Mouse (Mus musculus): Measurements from ENCODE around the gene Ola1.
A peak's percentile ranks its signal among the peaks of the same experiment; 100 is the strongest.

Ola1 gene

GRCm38 (mm10) chr2:73066307-73067167 lies 152.2 kb downstream of the Ola1 start:
- DNase-seq (ENCODE audit: low read depth, low spot score) = no peak

GRCm38 (mm10) chr2:73063911-73064619 lies 154.7 kb downstream of the Ola1 start:
- no peak for DNase-seq (ENCODE audit: low read depth, low spot score)

- no peak for DNase-seq (ENCODE audit: low read depth, low spot score)
Measured at GRCm38 (mm10) chr2:73060259-73060585, 158.5 kb downstream of the Ola1 start.

DNA sequence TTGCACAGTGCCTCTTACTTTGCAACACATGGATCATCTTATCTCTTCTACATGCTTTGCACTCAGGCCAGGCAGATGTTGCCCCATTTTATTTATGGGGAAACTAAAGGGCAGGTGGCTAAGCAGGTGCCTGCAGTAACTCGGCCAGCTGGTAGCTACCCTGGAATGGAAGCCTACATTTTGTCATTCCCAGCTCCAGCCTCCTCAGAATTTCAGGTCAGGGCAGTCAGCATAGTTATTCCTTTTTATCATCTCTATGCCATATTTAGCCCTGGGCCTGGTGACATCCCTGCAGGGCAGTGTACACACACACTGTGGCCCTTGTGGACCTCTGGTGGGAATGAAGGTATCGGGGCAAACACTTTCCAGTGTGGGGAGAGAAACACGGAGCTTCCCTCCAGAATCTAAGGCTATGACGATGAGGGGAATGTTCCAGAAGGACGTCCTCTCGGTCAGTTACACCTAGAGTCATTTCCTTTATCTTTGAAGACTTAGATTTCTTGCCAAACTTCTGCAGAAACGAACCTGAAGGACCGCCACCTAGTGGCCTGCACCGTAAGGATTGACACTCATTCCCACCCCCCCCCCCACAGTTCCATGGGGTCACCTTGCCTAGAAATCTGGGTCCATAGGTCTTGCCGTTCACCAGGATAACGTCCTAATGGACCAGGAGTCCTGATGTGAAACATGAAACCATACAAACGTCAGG lies 159.0 kb downstream of the Ola1 start:
- peak; percentile 44 for DNase-seq (ENCODE audit: low read depth, low spot score)

- no peak for DNase-seq (ENCODE audit: low read depth, low spot score)
Measured at GRCm38 (mm10) chr2:73058344-73058743, 160.4 kb downstream of the Ola1 start.

DNA sequence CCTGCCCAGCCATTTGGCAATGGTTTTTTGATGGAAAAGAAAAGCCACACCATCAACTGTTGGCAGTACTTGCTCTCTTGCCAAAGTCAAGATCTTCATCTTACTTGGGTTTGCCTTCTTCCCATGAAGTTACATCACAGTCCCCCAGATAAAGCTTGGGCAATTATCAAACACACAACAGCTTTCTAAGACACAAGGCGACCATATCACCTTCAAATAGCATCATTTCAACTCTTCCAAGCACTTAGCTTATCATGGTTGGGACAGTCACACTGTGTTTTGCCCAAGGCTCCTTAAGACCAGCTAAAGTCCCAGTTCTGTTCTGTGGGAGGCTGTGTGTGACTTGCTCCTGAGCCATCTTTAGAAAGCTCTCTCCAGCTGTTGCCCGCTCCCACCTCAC lies 161.1 kb downstream of the Ola1 start:
- DNase-seq (ENCODE audit: low read depth, low spot score) = no peak

- DNase-seq (ENCODE audit: low read depth, low spot score) = no peak
Measured at GRCm38 (mm10) chr2:73056090-73056956, 162.4 kb downstream of the Ola1 start.

GRCm38 (mm10) chr2:73053791-73054490 lies 164.8 kb downstream of the Ola1 start:
- peak; percentile 42 for DNase-seq (ENCODE audit: low read depth, low spot score)

GRCm38 (mm10) chr2:73050401-73050800 lies 168.3 kb downstream of the Ola1 start:
- no peak for DNase-seq (ENCODE audit: low read depth, low spot score)

DNA sequence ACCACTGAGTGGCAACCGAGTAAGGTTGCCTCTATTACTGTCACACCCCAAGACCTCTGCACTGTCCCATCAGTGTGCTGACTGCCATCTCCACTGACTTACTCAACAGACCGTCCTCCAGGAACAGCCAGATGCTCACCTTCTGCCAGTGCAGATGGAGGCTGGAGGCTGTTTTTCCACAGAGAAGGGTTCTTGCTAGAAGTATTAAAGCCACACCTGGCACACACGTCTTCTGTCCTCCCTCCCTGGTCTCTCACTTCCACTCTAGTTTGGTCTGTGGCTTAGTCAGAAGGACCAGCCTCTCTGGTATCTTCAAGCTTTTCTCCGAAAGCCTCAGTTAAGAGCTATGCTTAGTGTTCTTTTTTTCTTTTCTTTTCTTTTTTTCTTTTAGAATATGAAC lies 168.7 kb downstream of the Ola1 start:
- no peak for DNase-seq (ENCODE audit: low read depth, low spot score)

DNA sequence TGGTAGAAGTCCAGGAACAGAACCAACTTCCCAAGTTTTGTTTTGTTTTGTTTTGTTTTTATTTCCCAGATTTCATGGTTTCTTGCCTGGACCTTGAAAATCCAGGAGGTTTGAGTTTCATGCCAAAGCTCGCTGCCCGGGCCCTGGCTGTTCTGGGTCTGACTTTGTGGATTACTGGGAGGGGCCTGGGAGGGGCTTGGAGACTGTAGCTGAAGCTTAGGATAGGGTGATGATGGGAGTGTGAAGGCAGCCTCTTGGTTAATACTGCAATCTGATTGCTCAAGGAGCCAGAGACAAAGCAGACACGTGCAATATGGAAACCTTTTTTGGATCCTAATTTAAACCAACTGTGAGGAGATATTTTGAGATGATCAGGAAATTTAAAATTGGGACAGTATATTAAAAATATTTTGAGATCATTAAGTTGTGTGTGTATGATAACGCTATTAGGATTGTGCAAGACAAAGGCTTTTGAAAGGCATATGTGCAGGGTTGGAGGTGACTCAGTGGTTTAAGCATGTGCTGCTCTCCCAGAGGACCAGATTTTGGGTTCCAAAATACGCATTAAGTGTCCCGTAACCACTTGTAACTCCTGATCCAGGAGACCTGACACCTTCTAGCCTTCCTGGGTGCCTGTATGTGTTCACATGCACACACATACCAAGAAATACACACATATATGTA lies 169.6 kb downstream of the Ola1 start:
- DNase-seq (ENCODE audit: low read depth, low spot score) = no peak

GRCm38 (mm10) chr2:73047061-73047741 lies 171.5 kb downstream of the Ola1 start:
- DNase-seq (ENCODE audit: low read depth, low spot score) = no peak

- DNase-seq (ENCODE audit: low read depth, low spot score) = no peak
Measured at GRCm38 (mm10) chr2:73046576-73046975, 172.1 kb downstream of the Ola1 start.

DNA sequence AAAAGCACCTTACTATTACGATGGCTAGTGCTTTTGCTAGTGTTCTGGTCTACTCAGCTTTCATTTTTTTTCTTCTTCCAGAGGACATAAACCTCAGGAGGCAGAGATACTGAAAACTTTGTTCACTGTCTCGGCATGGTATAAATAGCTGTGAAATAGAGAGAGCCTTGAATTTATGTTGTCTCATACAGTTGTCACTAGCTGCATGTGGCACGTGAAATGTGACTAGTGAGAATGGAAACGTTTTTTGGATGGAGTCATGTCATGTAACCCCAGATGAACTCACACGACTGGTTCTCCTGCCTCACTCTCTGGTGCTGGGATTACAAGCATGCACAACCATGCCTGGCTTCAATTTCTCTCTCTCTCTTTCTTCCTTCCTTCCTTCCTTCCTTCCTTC lies 173.2 kb downstream of the Ola1 start:
- DNase-seq (ENCODE audit: low read depth, low spot score) = no peak
